Mouse (Mus musculus) C3H10T1/2 (cell line): ENCODE data around the gene Robo2. TPM values are rescaled to one million over a fixed set of nuclear protein-coding genes. Genes with fewer than 3 reads are reported as not detected.

Experiments
- polyA plus RNA-seq, 2 experiments: library from polyadenylated mRNA; unstranded; fragments of >200 nt; fragmentation: generic; extraction: Trizol; gene quantifications; one replicate each; pipeline ENCODE4 v1.2.1; 2012; ENCODE audit warnings: missing spikeins in 2 of 2

Gene Robo2
- polyA plus RNA-seq = 1 to 10 TPM in 1 of 2 experiments, under 1 TPM in 1; 0.27 to 3.2 TPM

GRCm38 (mm10) chr16:74411481-74412251 is at the start of gene Robo2:
Gene Robo2 (minus strand): TSS chr16:74411825.

